Mouse (Mus musculus) limb, embryonic 12.5 days (tissue): Measurements from ENCODE around the gene Ptch1. TPM values are rescaled to one million over a fixed set of nuclear protein-coding genes. Genes with fewer than 3 reads are reported as not detected.

Source experiments
- ATAC-seq: fragments of 200-750 bp; cut with Nextera tagmentation; 2 replicates; pipeline ENCODE4 v1.8.0; 2017; ENCODE audit warnings: low read depth, moderate TSS enrichment; ENCODE audit not compliant: insufficient number of reproducible peaks, insufficient read depth, low FRiP score, low TSS enrichment
- H3K27ac ChIP-seq: fragments of 300-500 bp; sonication (generic); 2 replicates; pipeline ENCODE4 v1.5.1; 2016; ENCODE audit warnings: mild to moderate bottlenecking, moderate library complexity
- H3K27me3 ChIP-seq: fragments of 300-500 bp; sonication (generic); 2 replicates; pipeline ENCODE4 v1.6.1; 2016; ENCODE audit warnings: mild to moderate bottlenecking, moderate library complexity
- H3K36me3 ChIP-seq: fragments of 300-500 bp; sonication (generic); 2 replicates; pipeline ENCODE4 v1.6.1; 2016; ENCODE audit warnings: mild to moderate bottlenecking, moderate library complexity
- H3K4me1 ChIP-seq: fragments of 300-500 bp; sonication (generic); replicated peaks from 2 replicates; pipeline ENCODE4 v1.6.1; 2016
- H3K4me2 ChIP-seq: fragments of 300-500 bp; sonication (generic); 2 replicates; pipeline ENCODE4 v1.6.1; 2016; ENCODE audit warnings: mild to moderate bottlenecking, moderate library complexity
- H3K4me3 ChIP-seq: fragments of 300-500 bp; sonication (generic); replicated peaks from 2 replicates; pipeline ENCODE4 v1.5.1; 2016; ENCODE audit warnings: mild to moderate bottlenecking
- H3K9ac ChIP-seq: fragments of 300-500 bp; sonication (generic); replicated peaks from 2 replicates; pipeline ENCODE4 v1.6.1; 2016; ENCODE audit warnings: mild to moderate bottlenecking, moderate library complexity
- H3K9me3 ChIP-seq: fragments of 300-500 bp; sonication (generic); 2 replicates; pipeline ENCODE4 v1.6.1; 2016; ENCODE audit warnings: mild to moderate bottlenecking, moderate library complexity
- WGBS: fragments of 180-500 bp; shearing (Covaris S2); methylation state at CpG from one replicate; pipeline ENCODE4 v1.1.7; 2016; 5-methylcytosine and 5-hydroxymethylcytosine counted together
- polyA plus RNA-seq: library from polyadenylated mRNA; unstranded; fragments of >200 nt; fragmentation: Nextera tagmentation; extraction: Ambion mirVana; gene quantifications from 2 replicates; pipeline ENCODE4 v1.2.1, GENCODE M21; 2016

Gene Ptch1
- 21.6 and 23.0 TPM in 2 replicates for polyA plus RNA-seq

DNA sequence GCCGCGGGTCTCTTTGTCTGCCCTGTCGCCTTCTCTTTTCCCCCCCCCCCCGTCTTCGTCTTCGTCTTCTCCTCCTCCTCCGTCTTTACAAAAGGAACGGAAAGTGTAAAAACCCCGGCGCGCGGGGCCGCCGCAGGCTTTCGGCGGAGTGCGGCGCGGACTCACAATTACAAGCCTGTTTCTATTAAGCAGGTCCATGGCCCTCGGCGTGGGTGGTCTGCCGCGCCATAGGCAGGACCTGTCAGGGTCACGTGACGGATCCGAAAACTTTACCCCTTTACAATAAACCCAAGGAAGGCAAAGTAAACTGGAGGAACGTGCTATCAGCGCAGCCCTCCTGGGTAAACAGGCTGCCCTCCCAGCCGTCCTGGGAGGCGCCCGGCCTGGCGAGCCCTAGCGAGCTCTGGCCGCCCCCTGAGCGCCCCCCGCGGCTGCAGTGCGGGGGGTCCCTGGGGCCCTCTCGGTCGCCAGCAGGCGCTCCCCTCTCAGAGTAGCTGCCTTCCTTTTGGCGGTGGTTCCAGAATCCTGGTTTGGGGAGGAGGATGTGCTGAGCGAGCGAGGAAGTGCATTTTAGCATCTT lies at the start of gene Ptch1:
TSS of gene Ptch1 (minus strand) at position 343 of the 580 bp plus-strand sequence.
- Histone ChIP-seq H3K4me2 (peak within 1 kb of the TSS; percentile 97), H3K4me1 (peaks cover 48% of the 10 kb centered on the region), H3K27me3 (peaks cover 49% of the 10 kb centered on the region), H3K27ac (peak within 1 kb of the TSS; percentile 91), H3K4me3 (peak within 1 kb of the TSS; percentile 77), H3K9me3 (no peaks in the 10 kb centered on the region), H3K9ac (peak within 1 kb of the TSS; percentile 89), H3K36me3 (no peaks in the 10 kb centered on the region)
- peak; percentile 26; the same call in 1 of the 2 replicates for ATAC-seq
- WGBS: under 1% methylated on average over 42 of the region's 44 CpGs

DNA sequence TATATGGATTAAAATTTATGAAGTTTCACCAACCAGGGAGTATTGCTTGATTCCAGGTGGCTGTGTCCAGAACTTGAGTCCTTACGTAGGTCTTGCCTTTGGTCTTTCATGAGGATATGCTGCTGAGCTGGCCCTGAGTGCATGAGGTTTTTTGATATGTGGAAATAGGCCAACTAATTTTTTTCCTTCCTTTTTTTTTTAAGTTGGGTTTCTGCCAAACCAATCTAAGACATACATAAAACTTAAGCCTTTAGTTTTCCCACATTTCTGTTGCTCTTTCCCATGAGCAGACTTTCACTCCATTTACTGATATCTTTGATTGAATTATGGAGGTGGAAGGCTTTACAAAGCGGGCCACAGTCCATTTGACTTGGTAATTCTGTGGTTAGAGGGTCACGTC lies 47.9 kb upstream of the Ptch1 start:
- Histone ChIP-seq H3K4me2 (no peak overlapping the region), H3K27me3 (no peaks in the 10 kb centered on the region)

DNA sequence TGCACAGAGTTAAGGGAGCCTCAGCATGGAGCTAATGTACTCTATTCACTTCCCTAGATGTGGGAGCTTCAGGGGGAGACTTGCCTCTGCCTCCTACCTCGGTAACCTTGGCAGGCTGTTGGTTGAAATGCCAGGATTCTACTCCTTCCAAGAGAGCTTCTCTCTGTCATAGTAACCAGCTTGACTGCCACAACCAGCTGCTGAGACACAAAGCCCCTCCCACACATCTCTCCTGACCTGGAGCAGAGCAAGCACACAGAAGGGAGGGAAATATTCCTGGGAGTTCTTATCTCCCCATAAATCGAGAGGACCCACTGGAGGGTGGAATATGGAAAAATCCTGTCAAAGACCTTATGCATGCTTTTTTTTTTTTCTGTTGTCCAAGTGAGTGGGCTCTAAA lies 39.8 kb upstream of the Ptch1 start:
- Histone ChIP-seq H3K9ac (no peak overlapping the region), H3K36me3 (no peaks in the 10 kb centered on the region), H3K4me1 (peaks cover 39% of the 10 kb centered on the region), H3K4me2 (no peak overlapping the region), H3K9me3 (no peaks in the 10 kb centered on the region), H3K27ac (no peak overlapping the region), H3K4me3 (no peak overlapping the region), H3K27me3 (no peaks in the 10 kb centered on the region)
- WGBS: 61% methylated on average over 2 of the region's 2 CpGs
- ATAC-seq: no peak

More for the DNA sequence above, 47.9 kb upstream of the Ptch1 start:
- Histone ChIP-seq H3K4me3 (no peak overlapping the region), H3K36me3 (no peaks in the 10 kb centered on the region), H3K27ac (no peak overlapping the region), H3K9me3 (no peaks in the 10 kb centered on the region), H3K9ac (no peak overlapping the region), H3K4me1 (peaks cover 4% of the 10 kb centered on the region)
- WGBS: 69% methylated on average over 3 of the region's 3 CpGs
- no peak for ATAC-seq

DNA sequence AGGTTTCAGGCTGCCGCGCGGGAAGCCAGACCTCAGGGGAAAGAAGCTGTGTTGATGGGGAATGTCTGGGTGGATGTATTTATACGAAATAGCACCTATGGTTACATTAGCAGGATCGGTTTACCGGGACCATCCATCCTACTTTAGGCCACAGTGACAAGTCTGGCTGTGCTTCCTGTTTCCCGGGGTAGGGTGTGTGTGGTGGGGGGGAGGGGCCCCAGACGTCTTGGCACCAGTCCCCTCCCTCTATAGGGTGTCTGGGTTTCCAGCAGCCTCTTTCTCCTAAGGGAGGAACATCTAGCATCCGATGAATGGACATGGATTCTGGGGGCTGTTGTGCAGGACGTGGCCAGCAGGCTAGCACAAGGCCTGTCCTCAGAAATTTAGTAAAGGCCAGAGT lies 36.3 kb upstream of the Ptch1 start:
- Histone ChIP-seq H3K36me3 (no peaks in the 10 kb centered on the region), H3K9me3 (no peaks in the 10 kb centered on the region), H3K4me1 (peaks cover 35% of the 10 kb centered on the region), H3K4me2 (peak overlapping the region; percentile 20), H3K27me3 (no peaks in the 10 kb centered on the region), H3K4me3 (no peak overlapping the region), H3K27ac (no peak overlapping the region), H3K9ac (no peak overlapping the region)
- ATAC-seq: peak; percentile 52; the same call in 1 of the 2 replicates
- 5% methylated on average over 10 of the region's 10 CpGs for WGBS

DNA sequence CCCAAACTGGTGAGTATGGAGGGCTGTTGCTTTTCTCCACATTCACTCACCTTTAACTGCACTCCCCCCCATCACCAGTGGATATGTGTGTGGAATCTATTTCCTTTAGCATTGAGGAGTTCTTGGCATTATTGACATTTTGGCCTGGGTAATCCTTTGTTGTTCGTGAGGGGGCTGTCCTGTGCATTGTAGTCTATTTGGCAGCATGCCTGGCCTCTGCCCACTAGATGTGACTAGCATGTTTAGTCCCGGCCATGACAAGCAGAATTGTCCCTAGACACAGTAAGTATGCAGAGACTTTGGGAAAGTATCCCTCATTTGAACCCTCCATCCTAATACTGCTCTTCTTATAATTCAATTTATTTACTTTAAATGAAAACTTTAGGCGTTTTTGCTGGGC lies 24.2 kb upstream of the Ptch1 start:
- ATAC-seq: no peak

DNA sequence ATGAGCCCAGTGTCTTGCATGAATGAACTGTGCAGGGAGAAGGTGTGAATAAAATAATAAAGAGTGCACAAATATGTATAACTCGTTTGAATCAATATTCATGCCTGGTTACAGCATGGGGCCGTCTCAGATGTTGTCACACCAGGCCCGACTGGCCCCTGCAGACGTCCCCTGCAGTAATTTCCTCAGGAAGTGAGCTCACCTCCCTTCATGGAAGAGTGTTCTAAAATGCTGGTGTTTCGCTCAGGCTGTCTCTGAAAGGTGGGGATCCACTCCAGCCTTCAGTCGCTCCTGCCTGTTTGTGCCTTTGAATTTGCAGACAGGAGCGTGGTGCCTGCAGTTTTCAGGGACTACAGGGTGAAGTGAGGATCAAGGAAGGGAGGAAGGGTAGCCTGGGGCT lies 22.5 kb upstream of the Ptch1 start:
- WGBS: 46% methylated on average over 7 of the region's 7 CpGs
- H3K27me3 ChIP-seq: no peaks in the 10 kb centered on the region
- no peaks in the 10 kb centered on the region for H3K36me3 ChIP-seq
- peaks cover 4% of the 10 kb centered on the region; the same call in 1 of the 2 replicates for H3K4me1 ChIP-seq
- no peak for ATAC-seq
- H3K4me3 ChIP-seq: no peak overlapping the region
- no peaks in the 10 kb centered on the region for H3K9me3 ChIP-seq
- no peak overlapping the region for H3K27ac ChIP-seq
- no peak overlapping the region for H3K4me2 ChIP-seq
- no peak overlapping the region for H3K9ac ChIP-seq

More for the DNA sequence above, 24.2 kb upstream of the Ptch1 start:
- no peak overlapping the region for H3K9ac ChIP-seq
- no peak overlapping the region for H3K27ac ChIP-seq
- H3K4me1 ChIP-seq: peaks cover 4% of the 10 kb centered on the region; the same call in 1 of the 2 replicates
- WGBS: 85% methylated on average over 3 of the region's 3 CpGs
- H3K27me3 ChIP-seq: no peaks in the 10 kb centered on the region
- H3K9me3 ChIP-seq: no peaks in the 10 kb centered on the region
- no peak overlapping the region for H3K4me2 ChIP-seq
- no peak overlapping the region for H3K4me3 ChIP-seq
- no peaks in the 10 kb centered on the region for H3K36me3 ChIP-seq

DNA sequence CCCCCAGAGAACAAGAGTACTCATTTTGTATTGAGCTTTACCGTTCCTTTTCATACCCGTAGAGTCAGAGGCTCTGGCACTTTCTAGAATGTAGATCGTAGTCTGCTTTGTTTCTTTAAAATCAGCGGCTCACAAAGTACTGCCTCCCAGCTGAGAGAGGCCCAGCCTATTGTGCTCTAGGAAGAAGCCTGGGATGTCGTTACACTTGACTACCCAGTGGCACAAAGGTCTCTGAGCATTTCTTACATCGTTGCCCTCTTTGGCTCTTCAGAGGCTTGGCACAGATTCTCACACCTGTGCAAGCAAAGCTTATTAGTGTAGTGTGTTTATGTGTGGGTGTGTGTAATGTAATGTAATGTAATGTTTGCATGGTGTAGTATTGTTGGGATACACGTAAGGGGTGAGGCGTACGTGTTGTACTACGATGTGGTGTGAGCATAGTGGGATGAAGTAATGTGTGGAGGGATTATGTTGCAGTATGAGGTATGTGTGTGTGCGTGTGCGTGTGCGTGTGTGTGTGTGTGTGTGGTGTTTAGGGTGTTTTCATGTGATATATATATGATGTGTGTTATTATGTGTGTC lies 20.2 kb upstream of the Ptch1 start:
- H3K4me3 ChIP-seq: no peak overlapping the region
- H3K4me1 ChIP-seq: peaks cover 4% of the 10 kb centered on the region; the same call in 1 of the 2 replicates
- 87% methylated on average over 13 of the region's 13 CpGs for WGBS
- no peak overlapping the region for H3K27ac ChIP-seq
- no peaks in the 10 kb centered on the region for H3K9me3 ChIP-seq
- no peak overlapping the region for H3K4me2 ChIP-seq
- H3K9ac ChIP-seq: no peak overlapping the region
- no peak for ATAC-seq
- no peaks in the 10 kb centered on the region for H3K27me3 ChIP-seq
- no peaks in the 10 kb centered on the region for H3K36me3 ChIP-seq

DNA sequence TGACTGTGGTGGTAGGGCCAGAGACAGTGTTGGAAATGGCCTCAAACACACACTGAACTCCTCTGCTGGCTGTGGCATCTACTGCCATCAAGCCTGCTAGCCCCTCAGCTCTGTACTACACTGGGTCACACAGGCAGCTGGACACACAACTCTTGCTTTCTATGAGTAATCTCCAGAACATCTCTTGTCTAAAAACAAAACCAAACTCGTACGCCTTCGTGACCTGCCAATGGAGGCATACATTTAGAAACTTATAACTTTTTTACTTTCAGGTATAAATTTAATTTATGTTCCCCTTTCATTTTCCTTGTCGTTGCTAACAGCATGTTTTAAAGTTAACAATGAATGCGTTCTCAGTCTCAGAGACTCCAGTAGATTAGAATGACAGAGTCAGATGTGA lies 19.4 kb upstream of the Ptch1 start:
- Histone ChIP-seq H3K4me1 (peaks cover 4% of the 10 kb centered on the region; the same call in 1 of the 2 replicates), H3K4me3 (no peak overlapping the region), H3K9ac (no peak overlapping the region), H3K36me3 (no peaks in the 10 kb centered on the region), H3K27me3 (no peaks in the 10 kb centered on the region), H3K9me3 (no peaks in the 10 kb centered on the region), H3K27ac (no peak overlapping the region), H3K4me2 (no peak overlapping the region)
- ATAC-seq: no peak
- 88% methylated on average over 5 of the region's 5 CpGs for WGBS

DNA sequence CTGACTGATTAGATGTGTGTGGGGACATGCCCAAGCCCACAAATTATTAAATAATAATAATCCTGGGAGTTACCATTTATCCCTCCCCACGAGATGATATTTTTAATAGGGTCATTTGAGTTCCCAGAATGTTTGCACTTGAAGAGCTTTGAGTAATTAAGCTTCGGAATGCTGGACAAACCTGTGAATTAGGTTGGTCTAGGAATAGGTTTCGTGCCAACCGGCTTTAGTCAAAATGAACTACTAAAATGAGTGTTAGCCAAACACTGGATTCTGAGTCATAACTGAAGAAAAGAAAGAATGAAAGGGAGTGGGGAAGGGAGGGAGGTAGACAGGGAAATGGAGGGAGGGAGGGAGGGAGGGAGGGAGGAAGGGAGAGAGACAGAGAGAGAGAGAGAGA lies 1.2 kb upstream of the Ptch1 start:
- no peak for ATAC-seq
- 57% methylated on average over 4 of the region's 4 CpGs for WGBS
- no peaks in the 10 kb centered on the region for H3K9me3 ChIP-seq
- H3K27ac ChIP-seq: no peak overlapping the region
- H3K4me3 ChIP-seq: no peak overlapping the region
- H3K4me2 ChIP-seq: no peak overlapping the region
- H3K36me3 ChIP-seq: no peaks in the 10 kb centered on the region
- H3K9ac ChIP-seq: no peak overlapping the region
- peaks cover 38% of the 10 kb centered on the region for H3K4me1 ChIP-seq
- peaks cover 45% of the 10 kb centered on the region for H3K27me3 ChIP-seq

DNA sequence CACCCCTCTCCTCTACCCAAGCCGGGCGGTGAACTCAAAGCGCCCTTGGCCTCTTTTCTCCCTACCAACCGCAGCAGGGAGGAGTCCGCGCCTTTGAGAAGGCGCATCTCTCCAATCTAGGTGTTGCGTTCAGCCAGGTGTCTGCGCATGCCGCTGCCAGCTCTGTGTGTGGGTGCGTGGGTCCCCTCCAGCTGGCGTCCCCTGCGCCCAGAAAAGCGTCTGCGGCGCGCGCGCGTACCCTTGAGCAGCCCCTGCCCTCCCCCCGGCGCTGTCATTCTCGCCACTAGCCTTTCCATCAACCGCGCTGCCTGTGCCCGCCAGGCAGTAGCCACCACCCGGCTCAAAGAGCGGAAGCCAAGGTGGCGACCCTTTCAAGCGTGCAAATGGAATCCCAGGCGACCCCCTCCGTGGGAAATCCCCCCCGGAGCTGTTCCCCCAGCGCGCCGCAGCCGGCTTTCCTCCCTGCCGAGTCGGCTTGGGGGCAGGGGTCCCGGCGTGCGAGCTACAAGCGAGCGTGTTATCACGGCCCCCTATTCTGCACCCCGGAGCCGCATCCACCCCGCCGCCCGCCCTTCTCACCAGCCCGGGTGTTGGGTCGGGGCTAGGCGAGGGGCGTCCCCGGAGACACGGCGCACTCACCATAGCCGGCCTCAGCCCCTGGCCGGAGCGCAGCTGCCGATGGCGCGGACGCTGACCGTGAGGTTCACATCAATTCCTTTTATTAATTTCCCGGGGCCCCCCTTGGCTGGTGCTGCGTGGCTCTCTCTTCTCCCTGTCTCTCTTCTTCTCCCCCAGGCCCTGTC lies 744 bp downstream of the Ptch1 start:
- peak overlapping the region; percentile 89 for H3K9ac ChIP-seq
- WGBS: under 1% methylated on average over 57 of the region's 67 CpGs
- H3K4me3 ChIP-seq: peak overlapping the region; percentile 77
- no peaks in the 10 kb centered on the region for H3K9me3 ChIP-seq
- H3K27me3 ChIP-seq: peaks cover 49% of the 10 kb centered on the region
- peaks cover 48% of the 10 kb centered on the region for H3K4me1 ChIP-seq
- no peak for ATAC-seq
- H3K27ac ChIP-seq: peak overlapping the region; percentile 91
- H3K36me3 ChIP-seq: no peaks in the 10 kb centered on the region
- H3K4me2 ChIP-seq: peak overlapping the region; percentile 97

DNA sequence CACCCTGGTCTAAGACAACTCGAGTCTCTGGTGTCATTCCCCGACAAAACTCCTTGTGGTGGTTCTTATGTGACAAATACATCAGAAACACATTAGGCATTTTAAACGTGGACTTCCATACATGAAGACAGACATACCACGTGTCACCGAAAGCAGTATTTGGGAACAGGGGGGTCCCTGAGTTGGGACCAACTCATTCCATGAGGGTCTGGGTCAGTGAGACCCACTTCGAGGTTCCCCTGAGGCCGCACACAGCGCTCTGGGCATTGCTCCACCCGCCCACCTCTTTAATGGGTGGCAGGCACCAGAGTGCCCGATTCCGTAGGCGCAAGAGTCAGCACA lies 1.3 kb downstream of the Ptch1 start:
- Histone ChIP-seq H3K4me3 (peak overlapping the region; percentile 77), H3K36me3 (no peaks in the 10 kb centered on the region), H3K27me3 (peaks cover 49% of the 10 kb centered on the region), H3K27ac (peak overlapping the region; percentile 91), H3K4me2 (peak overlapping the region; percentile 97), H3K9ac (peak overlapping the region; percentile 89), H3K9me3 (no peaks in the 10 kb centered on the region), H3K4me1 (peaks cover 48% of the 10 kb centered on the region)
- 0% methylated on average over 12 of the region's 12 CpGs for WGBS
- no peak for ATAC-seq
